Mouse (Mus musculus) adrenal gland, adult 18-20 months (tissue): ENCODE results near the gene Egfl8. TPM values are rescaled to one million over a fixed set of nuclear protein-coding genes. Genes with fewer than 3 reads are reported as not detected.

ENCODE experiments used
- DNase-seq, 2 experiments: peaks; one replicate each; pipeline ENCODE4 v3.0.0; 2021 to 2022; ENCODE audit warnings: low spot score in 2 of 2
- total RNA-seq, 2 experiments: library from RNA; stranded (reverse); gene quantifications; 1 replicate in 1 of 2; 2 replicates in 1 of 2; pipeline ENCODE4 v1.2.3; 2021

Gene Egfl8
- total RNA-seq, 2 experiments from 2014 or later = 1.9 to 3.9 TPM

GRCm38 (mm10) chr17:34601796-34602195 lies 14.0 kb downstream of the Egfl8 start:
- no peak for DNase-seq

- DNase-seq = no peak
Observed at GRCm38 (mm10) chr17:34599891-34600290, 15.9 kb downstream of the Egfl8 start.

GRCm38 (mm10) chr17:34597566-34598095 lies 18.1 kb downstream of the Egfl8 start, which contains the start of gene Ager:
Gene Ager, plus strand, starts transcription at chr17:34597862.
- DNase-seq = no peak

DNA sequence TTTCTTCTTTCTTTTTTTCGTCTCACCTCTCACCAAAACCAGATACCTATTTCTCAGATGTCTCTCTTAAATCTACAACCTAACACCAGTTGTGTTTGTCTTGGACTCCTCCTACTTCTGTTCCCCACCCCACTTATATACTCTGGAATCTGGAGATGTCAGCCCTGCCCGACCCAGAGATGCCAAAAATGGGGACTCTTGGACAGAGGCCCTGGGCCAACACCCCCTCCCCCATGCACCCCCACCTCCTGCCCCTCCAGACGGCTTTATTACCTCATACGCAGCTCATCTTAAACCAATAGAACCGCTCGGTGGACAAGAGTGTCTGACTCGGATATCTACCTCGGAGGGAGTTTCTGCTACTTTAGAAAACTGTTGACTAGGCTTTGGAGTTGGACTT lies 19.7 kb downstream of the Egfl8 start:
- DNase-seq = no peak

DNA sequence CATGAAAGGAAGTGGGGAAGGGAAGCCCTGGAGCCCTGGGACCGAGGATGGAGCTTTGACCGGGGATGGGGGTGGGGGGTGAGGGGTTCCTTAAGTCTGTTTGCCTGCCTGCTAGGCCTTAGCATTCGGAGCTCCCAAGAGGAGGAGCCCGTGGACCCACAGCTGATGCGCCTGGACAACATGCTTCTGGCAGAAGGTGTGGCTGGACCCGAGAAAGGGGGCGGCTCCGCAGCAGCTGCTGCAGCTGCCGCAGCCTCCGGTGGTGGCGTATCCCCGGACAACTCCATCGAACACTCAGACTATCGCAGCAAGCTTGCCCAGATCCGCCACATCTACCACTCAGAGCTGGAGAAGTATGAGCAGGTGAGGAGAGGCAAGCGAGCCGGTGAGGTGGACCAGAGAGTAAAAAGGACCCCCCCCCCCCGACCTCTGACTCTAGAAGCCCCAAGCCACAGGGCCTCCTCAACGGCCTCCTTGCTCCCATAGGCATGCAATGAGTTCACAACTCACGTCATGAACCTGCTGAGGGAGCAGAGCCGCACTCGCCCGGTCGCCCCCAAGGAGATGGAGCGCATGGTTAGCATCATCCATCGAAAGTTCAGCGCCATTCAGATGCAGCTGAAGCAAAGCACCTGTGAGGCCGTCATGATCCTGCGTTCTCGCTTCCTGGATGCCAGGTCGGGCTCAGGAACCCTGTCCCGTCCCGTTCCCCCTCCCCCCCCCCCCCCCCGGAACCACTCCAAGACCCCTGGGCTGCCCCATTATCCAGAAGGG lies 21.8 kb downstream of the Egfl8 start:
- DNase-seq = no peak

DNA sequence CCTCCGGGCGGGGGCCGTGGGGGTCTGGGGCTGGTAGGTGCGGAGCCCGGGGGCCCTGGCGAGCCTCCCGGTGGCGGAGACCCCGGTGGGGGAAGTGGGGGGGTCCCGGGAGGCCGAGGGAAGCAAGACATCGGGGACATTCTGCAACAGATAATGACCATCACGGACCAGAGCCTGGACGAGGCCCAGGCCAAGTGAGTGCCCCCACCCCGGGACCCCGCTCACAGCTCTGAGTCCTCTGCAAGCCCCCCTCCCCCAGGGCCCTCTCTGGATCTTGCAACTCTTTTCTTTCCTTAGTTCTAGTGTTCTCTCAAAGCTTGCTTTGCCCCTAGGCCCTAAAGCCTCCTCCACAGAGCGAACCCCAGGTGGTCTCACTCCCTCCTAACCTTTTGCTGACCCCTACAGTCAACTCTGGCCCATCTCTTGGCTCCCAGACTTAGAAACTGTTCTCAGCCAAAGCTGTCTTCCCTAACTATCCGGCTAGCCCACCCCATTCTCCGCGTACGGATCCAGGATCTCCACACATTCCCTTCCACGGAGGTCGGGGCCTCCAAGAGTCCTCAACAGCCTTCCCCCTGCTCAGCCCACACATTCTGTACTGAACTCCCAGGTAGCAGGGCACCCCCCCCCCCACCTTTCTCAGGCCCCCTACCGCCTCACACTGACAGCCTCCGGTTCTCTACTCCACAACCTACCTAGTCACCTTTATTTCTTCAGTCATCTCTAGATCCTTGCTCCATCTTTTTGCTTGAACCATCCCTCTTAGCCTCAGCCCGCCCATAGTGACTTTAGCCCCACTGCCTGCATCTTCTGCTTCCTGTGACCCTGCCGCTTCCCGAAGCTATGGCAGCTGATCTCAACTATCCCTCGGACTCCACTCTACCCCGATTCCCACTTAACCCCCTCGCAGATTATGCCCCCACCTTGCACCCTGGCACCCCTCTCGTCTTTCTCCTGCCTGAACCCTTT lies 22.9 kb downstream of the Egfl8 start:
- DNase-seq = no peak

DNA sequence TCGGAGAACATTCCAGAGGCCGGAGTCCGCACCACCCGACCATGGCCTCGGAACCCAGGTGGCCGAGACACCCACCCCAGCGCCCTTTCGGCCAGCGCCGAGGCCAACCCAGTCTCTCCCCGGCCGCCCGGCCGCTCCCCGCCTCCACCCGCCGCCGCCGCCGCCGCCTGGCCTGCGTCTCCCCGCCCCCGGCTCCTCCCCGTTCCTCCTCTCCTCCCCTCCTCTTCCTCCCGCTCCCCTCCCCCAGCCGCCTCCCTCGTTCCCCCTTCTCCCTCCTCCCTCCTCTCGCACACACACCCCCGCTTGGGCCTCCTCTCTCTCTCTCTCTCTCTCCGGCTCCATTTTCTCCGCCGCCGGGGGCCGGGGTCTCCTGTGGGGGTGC lies 23.8 kb downstream of the Egfl8 start:
- peak; percentile 88 to 90 for DNase-seq

- DNase-seq = no peak
Observed at GRCm38 (mm10) chr17:34591029-34591993, 24.5 kb downstream of the Egfl8 start, which contains the start of gene Pbx2. Gene Pbx2, plus strand, starts transcription at chr17:34591266.

GRCm38 (mm10) chr17:34590154-34590987 lies 25.4 kb downstream of the Egfl8 start:
- DNase-seq = no peak

DNA sequence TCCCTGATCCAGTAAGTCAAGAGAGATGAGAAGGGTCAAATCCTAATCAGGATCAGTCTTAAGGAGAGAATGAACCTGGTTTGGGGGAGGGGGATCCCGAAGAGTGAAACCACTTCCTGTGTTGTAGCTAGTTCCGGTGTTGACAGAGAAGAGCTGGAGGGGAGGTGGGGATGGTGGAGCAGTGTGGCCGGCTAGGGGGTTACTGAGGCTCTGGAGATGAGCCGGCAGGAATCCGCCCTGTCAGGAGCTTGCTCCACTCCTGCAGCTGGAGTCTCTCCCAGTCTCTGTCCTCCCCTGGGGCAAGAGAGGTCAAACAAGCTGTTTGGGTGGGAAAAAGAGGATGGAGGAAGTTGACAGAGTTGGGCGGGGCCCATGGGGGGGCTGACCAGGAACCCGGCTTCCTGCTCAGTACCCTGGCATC lies 26.1 kb downstream of the Egfl8 start, which contains the start of gene Gpsm3:
Gene Gpsm3 (plus strand): TSS at position 126 of the 421 bp plus-strand sequence.
- no peak for DNase-seq

GRCm38 (mm10) chr17:34589206-34589605 lies 26.6 kb downstream of the Egfl8 start:
- DNase-seq = no peak

GRCm38 (mm10) chr17:34588767-34589166 lies 27.0 kb downstream of the Egfl8 start:
- no peak for DNase-seq

GRCm38 (mm10) chr17:34587814-34588213 lies 28.0 kb downstream of the Egfl8 start:
- DNase-seq = no peak

GRCm38 (mm10) chr17:34587423-34587811 lies 28.4 kb downstream of the Egfl8 start:
- DNase-seq = peak; percentile 97 to 98

DNA sequence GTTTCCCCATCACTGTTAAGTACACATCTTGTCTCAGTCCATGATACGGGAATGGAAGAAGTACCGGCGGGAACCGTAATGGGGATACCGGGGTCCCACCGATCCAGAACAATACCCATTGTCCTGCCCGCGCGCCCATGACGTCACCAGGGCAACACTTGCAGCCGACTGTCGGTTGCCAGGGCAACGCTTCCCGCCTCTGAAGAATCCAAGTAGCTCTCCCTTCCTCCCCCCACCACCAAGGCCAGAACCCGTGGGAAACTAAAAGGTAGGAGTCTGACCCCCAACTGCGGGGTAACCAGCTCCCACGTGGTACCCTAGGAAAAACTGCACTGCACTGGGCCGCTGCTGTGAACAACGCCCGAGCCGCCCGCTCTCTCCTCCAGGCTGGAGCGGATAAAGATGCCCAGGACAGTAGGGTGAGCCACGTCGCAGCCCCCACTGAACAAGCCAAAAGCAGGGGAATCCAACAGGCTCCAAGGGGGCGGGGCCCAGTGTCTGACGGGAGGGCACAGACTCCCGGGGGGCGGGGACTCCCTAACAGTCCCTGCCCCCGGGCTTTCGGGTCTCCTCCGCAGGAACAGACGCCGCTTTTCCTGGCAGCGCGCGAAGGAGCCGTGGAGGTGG lies 28.9 kb downstream of the Egfl8 start:
- peak; percentile 64 to 83 for DNase-seq

DNA sequence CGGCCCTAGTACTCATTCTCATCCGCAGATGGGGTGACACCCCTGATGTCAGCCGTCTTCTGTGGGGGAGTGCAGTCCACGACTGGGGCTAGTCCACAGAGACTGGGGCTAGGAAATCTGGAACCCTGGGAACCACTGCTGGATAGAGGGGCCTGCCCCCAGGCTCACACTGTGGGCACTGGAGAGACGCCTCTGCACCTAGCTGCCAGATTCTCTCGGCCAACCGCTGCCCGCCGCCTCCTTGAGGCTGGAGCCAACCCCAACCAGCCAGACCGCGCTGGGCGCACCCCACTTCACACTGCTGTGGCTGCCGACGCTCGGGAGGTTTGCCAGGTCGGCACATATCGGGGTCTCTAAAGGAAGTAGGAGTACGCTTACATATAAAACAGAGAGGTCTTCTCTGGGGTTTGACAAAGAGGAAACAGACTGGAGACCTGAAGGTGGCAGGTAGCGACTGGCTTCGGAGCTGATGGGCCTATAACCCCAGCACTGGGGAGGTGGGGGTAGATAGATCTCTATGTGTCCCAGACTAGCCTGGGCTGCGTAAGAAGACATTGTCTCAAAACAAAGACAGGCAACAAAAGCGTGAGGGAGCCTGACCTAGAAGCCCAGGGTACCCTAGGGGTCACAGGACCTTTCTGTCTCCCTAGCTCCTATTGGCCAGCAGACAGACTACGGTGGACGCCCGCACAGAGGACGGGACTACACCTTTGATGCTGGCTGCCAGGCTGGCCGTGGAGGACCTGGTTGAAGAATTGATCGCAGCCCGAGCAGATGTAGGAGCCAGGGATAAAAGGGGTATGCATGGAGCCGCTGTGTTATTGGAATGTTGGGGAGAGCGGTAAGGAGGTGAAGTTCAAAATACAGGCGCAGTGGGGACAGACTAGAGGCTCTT lies 29.6 kb downstream of the Egfl8 start:
- DNase-seq = no peak

GRCm38 (mm10) chr17:34585121-34585520 lies 30.6 kb downstream of the Egfl8 start:
- DNase-seq = no peak

GRCm38 (mm10) chr17:34583819-34584218 lies 32.0 kb downstream of the Egfl8 start:
- DNase-seq = no peak
